Mouse (Mus musculus) erythroblast, adult 5-6 weeks (primary cell): ENCODE measurements around the gene Celsr1. TPM values are rescaled to one million over a fixed set of nuclear protein-coding genes. Genes with fewer than 3 reads are reported as not detected.

Experiments used
- ATAC-seq: replicated peaks from 2 replicates; pipeline ENCODE4 v1.8.0; 2016; ENCODE audit warnings: moderate number of reproducible peaks, mild to moderate bottlenecking, moderate TSS enrichment, inconsistent platforms; ENCODE audit not compliant: poor library complexity, low FRiP score, severe bottlenecking
- total RNA-seq, 2 experiments: library from RNA; stranded (forward) in 1 of 2; stranded (reverse) in 1 of 2; fragments of 150-400 nt in 1 of 2; fragments of 200-764, 138-1000 nt in 1 of 2; gene quantifications; 2 replicates each; pipeline versions ENCODE4 v1.2.3 to v1.2.4; 2015 to 2017; ENCODE audit warnings: low replicate concordance in 2 of 2

Gene Celsr1
- total RNA-seq, 2 experiments from 2014 or later, result 0.38 to 0.60 TPM

GRCm38 (mm10) chr15:85858980-85859489 lies 174.5 kb downstream of the Celsr1 start:
- ATAC-seq, result peak; percentile 4

DNA sequence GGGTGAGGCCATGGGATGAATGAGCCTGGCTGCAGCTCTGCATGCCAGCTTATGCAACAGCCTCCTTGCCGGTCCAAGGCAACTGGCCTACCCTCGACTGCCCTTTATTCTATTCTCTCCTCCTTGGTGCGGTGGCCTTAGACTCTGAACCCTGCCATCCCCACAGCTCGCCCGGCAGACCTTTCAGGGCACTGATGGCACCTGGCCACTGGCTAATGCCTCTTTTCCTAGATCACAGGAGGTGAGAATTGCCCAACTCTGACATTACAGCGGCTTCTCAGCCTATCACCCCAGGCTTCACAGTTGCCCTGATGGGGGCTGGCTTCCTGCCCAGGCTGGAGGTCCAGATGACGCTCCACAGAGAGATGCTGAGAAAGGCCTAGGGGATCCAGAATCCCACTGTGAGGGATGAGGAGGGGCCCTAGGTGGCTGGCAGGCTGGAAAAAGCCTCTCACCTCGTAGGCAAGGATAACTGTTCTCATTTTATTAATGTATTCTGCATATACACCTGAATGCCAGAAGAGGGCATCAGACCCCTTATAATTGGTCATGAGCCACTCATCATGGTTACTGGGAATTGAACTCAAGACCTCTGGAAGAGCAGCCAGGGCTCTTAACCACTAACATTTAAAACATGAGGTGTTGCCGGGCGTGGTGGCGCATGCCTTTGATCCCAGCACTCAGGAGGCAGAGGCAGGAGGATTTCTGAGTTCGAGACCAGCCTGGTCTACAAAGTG lies 181.8 kb downstream of the Celsr1 start:
- no peak for ATAC-seq

Other genes with a start within 250 kb of the Celsr1 start
- gene Cdpf1, start 222.1 kb downstream of the Celsr1 start, total RNA-seq (2015; ENCODE audit: low replicate concordance), result 7.3 and 23.1 TPM in 2 replicates
- gene Cdpf1, start 222.1 kb downstream of the Celsr1 start, total RNA-seq (2017; ENCODE audit: low replicate concordance), result 3.1 and 11.3 TPM in 2 replicates
- gene Pkdrej, start 212.0 kb downstream of the Celsr1 start, total RNA-seq (2015; ENCODE audit: low replicate concordance), result not detected in 2 replicates
- gene Pkdrej, start 212.0 kb downstream of the Celsr1 start, total RNA-seq (2017; ENCODE audit: low replicate concordance), result not detected in 2 replicates
- gene Ttc38, start 201.5 kb downstream of the Celsr1 start, total RNA-seq (2015; ENCODE audit: low replicate concordance), result 1.2 and 5.2 TPM in 2 replicates
- 1.6 and 2.0 TPM in 2 replicates for gene Ttc38, start 201.5 kb downstream of the Celsr1 start, total RNA-seq (2017; ENCODE audit: low replicate concordance)
- gene Gtse1, start 174.0 kb downstream of the Celsr1 start, total RNA-seq (2015; ENCODE audit: low replicate concordance), result 8.6 TPM in 2 replicates
- 6.1 and 10.0 TPM in 2 replicates for gene Gtse1, start 174.0 kb downstream of the Celsr1 start, total RNA-seq (2017; ENCODE audit: low replicate concordance)
- gene Trmu, start 154.5 kb downstream of the Celsr1 start, total RNA-seq (2015; ENCODE audit: low replicate concordance), result 0.96 and 6.7 TPM in 2 replicates
- gene Trmu, start 154.5 kb downstream of the Celsr1 start, total RNA-seq (2017; ENCODE audit: low replicate concordance), result 4.6 and 9.4 TPM in 2 replicates
- 3.3 and 7.3 TPM in 2 replicates for gene Gramd4, start 23.9 kb upstream of the Celsr1 start, total RNA-seq (2015; ENCODE audit: low replicate concordance)
- gene Gramd4, start 23.9 kb upstream of the Celsr1 start, total RNA-seq (2017; ENCODE audit: low replicate concordance), result 8.4 and 11.0 TPM in 2 replicates
- 7.1 and 7.9 TPM in 2 replicates for gene Cerk, start 152.4 kb upstream of the Celsr1 start, total RNA-seq (2015; ENCODE audit: low replicate concordance)
- 7.9 and 9.8 TPM in 2 replicates for gene Cerk, start 152.4 kb upstream of the Celsr1 start, total RNA-seq (2017; ENCODE audit: low replicate concordance)
- 2.5 and 3.5 TPM in 2 replicates for gene Tbc1d22a, start 180.7 kb upstream of the Celsr1 start, total RNA-seq (2015; ENCODE audit: low replicate concordance)
- gene Tbc1d22a, start 180.7 kb upstream of the Celsr1 start, total RNA-seq (2017; ENCODE audit: low replicate concordance), result 7.4 and 7.8 TPM in 2 replicates